Mouse (Mus musculus) forebrain, postnatal 0 days (tissue): Measurements from ENCODE around the gene Map2k3. TPM values are rescaled to one million over a fixed set of nuclear protein-coding genes. Genes with fewer than 3 reads are reported as not detected.

ENCODE experiments used
- ATAC-seq: fragments of 200-750 bp; cut with Nextera tagmentation; 2 replicates; pipeline ENCODE4 v1.8.0; 2017; ENCODE audit warnings: mild to moderate bottlenecking, moderate library complexity
- DNase-seq: peaks from one replicate; pipeline ENCODE4 v3.0.0-alpha.2; 2015
- H3K27ac ChIP-seq: fragments of 300-500 bp; sonication (generic); 2 replicates; pipeline ENCODE4 v1.5.1; 2014; ENCODE audit warnings: low read depth, mild to moderate bottlenecking, antibody characterized with exemption, low read length, moderate library complexity, mixed read lengths
- H3K27me3 ChIP-seq: fragments of 300-500 bp; sonication (generic); 2 replicates; pipeline ENCODE4 v1.6.1; 2014; ENCODE audit warnings: mild to moderate bottlenecking, low read length, mixed read lengths; ENCODE audit not compliant: insufficient read depth
- H3K36me3 ChIP-seq: fragments of 300-500 bp; sonication (generic); 2 replicates; pipeline ENCODE4 v1.6.1; 2014; ENCODE audit warnings: mild to moderate bottlenecking, moderate library complexity; ENCODE audit not compliant: insufficient read depth
- H3K4me1 ChIP-seq: fragments of 300-500 bp; sonication (generic); 2 replicates; pipeline ENCODE4 v1.6.1; 2014; ENCODE audit warnings: antibody characterized with exemption; ENCODE audit not compliant: insufficient read depth
- H3K4me2 ChIP-seq: fragments of 300-500 bp; sonication (generic); 2 replicates; pipeline ENCODE4 v1.6.1; 2014; ENCODE audit warnings: low read depth, mild to moderate bottlenecking, moderate library complexity
- H3K4me3 ChIP-seq: fragments of 300-500 bp; sonication (generic); 2 replicates; pipeline ENCODE4 v1.5.1; 2014; ENCODE audit warnings: low read depth, low read length, mixed read lengths
- H3K9ac ChIP-seq: fragments of 300-500 bp; sonication (generic); 2 replicates; pipeline ENCODE4 v1.6.1; 2014; ENCODE audit warnings: mild to moderate bottlenecking
- H3K9me3 ChIP-seq: fragments of 300-500 bp; sonication (generic); 2 replicates; pipeline ENCODE4 v1.6.1; 2016; ENCODE audit warnings: low read length
- CTCF ChIP-seq: sonication (generic); IDR thresholded peaks from 2 replicates; pipeline ENCODE4 v1.5.1; 2016; ENCODE audit warnings: antibody characterized with exemption, control low read depth, low read depth
- WGBS: fragments of 180-500 bp; shearing (Covaris S2); extraction: QIAGEN DNeasy Blood & Tissue Kit; methylation state at CpG from one replicate; pipeline ENCODE4 v1.1.7; 2014; 5-methylcytosine and 5-hydroxymethylcytosine counted together
- polyA plus RNA-seq: library from polyadenylated mRNA; unstranded; fragments of >200 nt; fragmentation: Nextera tagmentation; extraction: Ambion mirVana; gene quantifications from 2 replicates; pipeline ENCODE4 v1.2.1, GENCODE M21; 2015
- total RNA-seq: library from RNA; depleted of rRNA; stranded (reverse); fragments of >200 nt; gene quantifications from 2 replicates; pipeline ENCODE4 v1.2.3, GENCODE M21; 2014; rRNA removed

Map2k3 gene
- total and polyA plus RNA-seq, 2 experiments from 2014 or later = 10.6 to 20.5 TPM

- DNase-seq = no peak
- no peaks in the 10 kb centered on the region for H3K9me3 ChIP-seq
- WGBS = 10% methylated on average over 8 of the region's 8 CpGs
- no peaks in the 10 kb centered on the region for H3K27me3 ChIP-seq
- TF ChIP-seq CTCF = no peak
- H3K4me1 ChIP-seq = no peaks in the 10 kb centered on the region
- no peak for ATAC-seq
- no peak overlapping the region for H3K9ac ChIP-seq
- H3K27ac ChIP-seq = no peak overlapping the region
- no peaks in the 10 kb centered on the region for H3K36me3 ChIP-seq
- H3K4me3 ChIP-seq = no peak overlapping the region
- no peak overlapping the region for H3K4me2 ChIP-seq
Observed at GRCm38 (mm10) chr11:60976742-60977141, 44.9 kb downstream of the Map2k3 start.

- no peak for TF ChIP-seq CTCF
- Histone ChIP-seq H3K9me3 (no peaks in the 10 kb centered on the region), H3K4me2 (no peak overlapping the region), H3K9ac (no peak overlapping the region), H3K36me3 (no peaks in the 10 kb centered on the region), H3K27ac (no peak overlapping the region), H3K27me3 (no peaks in the 10 kb centered on the region), H3K4me3 (no peak overlapping the region), H3K4me1 (no peaks in the 10 kb centered on the region)
- 50% methylated on average over 3 of the region's 3 CpGs for WGBS
- no peak for ATAC-seq
- no peak for DNase-seq
Observed at GRCm38 (mm10) chr11:60977153-60977552, 45.3 kb downstream of the Map2k3 start.

- no peak for TF ChIP-seq CTCF
- Histone ChIP-seq H3K27ac (no peak overlapping the region), H3K9ac (no peak overlapping the region), H3K27me3 (no peaks in the 10 kb centered on the region), H3K4me3 (no peak overlapping the region), H3K4me2 (no peak overlapping the region), H3K36me3 (no peaks in the 10 kb centered on the region), H3K4me1 (no peaks in the 10 kb centered on the region), H3K9me3 (no peaks in the 10 kb centered on the region)
- ATAC-seq (no peak), DNase-seq (no peak)
- WGBS = 86% methylated on average over 2 of the region's 2 CpGs
Observed at GRCm38 (mm10) chr11:60978658-60979057, 46.8 kb downstream of the Map2k3 start.

GRCm38 (mm10) chr11:60979788-60980187, 48.0 kb downstream of the Map2k3 start:
- DNase-seq (no peak), ATAC-seq (no peak)
- 85% methylated on average over 5 of the region's 5 CpGs for WGBS
- Histone ChIP-seq H3K9ac (no peak overlapping the region), H3K27me3 (no peaks in the 10 kb centered on the region), H3K9me3 (no peaks in the 10 kb centered on the region), H3K4me1 (no peaks in the 10 kb centered on the region), H3K4me2 (no peak overlapping the region), H3K36me3 (no peaks in the 10 kb centered on the region), H3K27ac (no peak overlapping the region), H3K4me3 (no peak overlapping the region)
- no peak for TF ChIP-seq CTCF

- no peak for DNase-seq
- 67% methylated on average over 14 of the region's 14 CpGs for WGBS
- no peak for TF ChIP-seq CTCF
- Histone ChIP-seq H3K27ac (no peak overlapping the region), H3K36me3 (no peaks in the 10 kb centered on the region), H3K4me1 (no peaks in the 10 kb centered on the region), H3K4me3 (no peak overlapping the region), H3K9me3 (no peaks in the 10 kb centered on the region), H3K9ac (no peak overlapping the region), H3K4me2 (no peak overlapping the region), H3K27me3 (no peaks in the 10 kb centered on the region)
- ATAC-seq = no peak
Observed at GRCm38 (mm10) chr11:60981693-60982486, 50.1 kb downstream of the Map2k3 start.

- Histone ChIP-seq H3K4me3 (no peak overlapping the region), H3K4me1 (no peaks in the 10 kb centered on the region), H3K36me3 (no peaks in the 10 kb centered on the region), H3K27me3 (no peaks in the 10 kb centered on the region), H3K9me3 (no peaks in the 10 kb centered on the region), H3K9ac (no peak overlapping the region), H3K4me2 (no peak overlapping the region), H3K27ac (no peak overlapping the region)
- ATAC-seq (peak; percentile 59), DNase-seq (peak; percentile 62)
- 44% methylated on average over 13 of the region's 13 CpGs for WGBS
- no peak for TF ChIP-seq CTCF
Observed at GRCm38 (mm10) chr11:60984912-60985558, 53.2 kb downstream of the Map2k3 start.

- Histone ChIP-seq H3K27ac (no peak overlapping the region), H3K4me1 (no peaks in the 10 kb centered on the region), H3K36me3 (no peaks in the 10 kb centered on the region), H3K4me3 (no peak overlapping the region), H3K9ac (no peak overlapping the region), H3K9me3 (no peaks in the 10 kb centered on the region), H3K27me3 (no peaks in the 10 kb centered on the region), H3K4me2 (no peak overlapping the region)
- DNase-seq (no peak), ATAC-seq (no peak)
- TF ChIP-seq CTCF = no peak
- WGBS = 79% methylated on average over 3 of the region's 3 CpGs
Observed at GRCm38 (mm10) chr11:60990428-60990827, 58.6 kb downstream of the Map2k3 start.

Other genes with a start within 250 kb of the Map2k3 start
- gene Llgl1, start 232.3 kb upstream of the Map2k3 start, total RNA-seq = 27.8 and 32.2 TPM in 2 replicates
- gene Llgl1, start 232.3 kb upstream of the Map2k3 start, polyA plus RNA-seq = 25.3 and 30.1 TPM in 2 replicates
- gene Flii, start 204.8 kb upstream of the Map2k3 start, total RNA-seq = 80.7 and 104 TPM in 2 replicates
- 31.7 and 37.4 TPM in 2 replicates for gene Flii, start 204.8 kb upstream of the Map2k3 start, polyA plus RNA-seq
- 35.7 and 40.4 TPM in 2 replicates for gene Mief2, start 203.6 kb upstream of the Map2k3 start, total RNA-seq
- gene Mief2, start 203.6 kb upstream of the Map2k3 start, polyA plus RNA-seq = 25.4 and 26.5 TPM in 2 replicates
- gene Top3a, start 154.7 kb upstream of the Map2k3 start, total RNA-seq = 9.2 and 11.5 TPM in 2 replicates
- gene Top3a, start 154.7 kb upstream of the Map2k3 start, polyA plus RNA-seq = 2.8 and 3.9 TPM in 2 replicates
- 11.4 and 15.4 TPM in 2 replicates for gene Smcr8, start 154.5 kb upstream of the Map2k3 start, total RNA-seq
- gene Smcr8, start 154.5 kb upstream of the Map2k3 start, polyA plus RNA-seq = 2.6 and 3.2 TPM in 2 replicates
- 6.0 and 6.4 TPM in 2 replicates for gene Shmt1, start 120.3 kb upstream of the Map2k3 start, total RNA-seq
- 7.5 and 7.7 TPM in 2 replicates for gene Shmt1, start 120.3 kb upstream of the Map2k3 start, polyA plus RNA-seq
- 29.1 and 38.2 TPM in 2 replicates for gene Dhrs7b, start 101.4 kb upstream of the Map2k3 start, total RNA-seq
- gene Dhrs7b, start 101.4 kb upstream of the Map2k3 start, polyA plus RNA-seq = 30.9 and 34.6 TPM in 2 replicates
- gene Tmem11, start 52.8 kb upstream of the Map2k3 start, total RNA-seq = 45.1 and 48.7 TPM in 2 replicates
- 57.2 and 58.5 TPM in 2 replicates for gene Tmem11, start 52.8 kb upstream of the Map2k3 start, polyA plus RNA-seq
- 19.2 and 29.7 TPM in 2 replicates for gene Natd1, start 17.3 kb upstream of the Map2k3 start, total RNA-seq
- 17.2 and 18.1 TPM in 2 replicates for gene Natd1, start 17.3 kb upstream of the Map2k3 start, polyA plus RNA-seq
- 7.3 and 8.8 TPM in 2 replicates for gene Kcnj12, start 90.5 kb downstream of the Map2k3 start, total RNA-seq
- gene Kcnj12, start 90.5 kb downstream of the Map2k3 start, polyA plus RNA-seq = 1.7 and 3.1 TPM in 2 replicates
- 1.1 and 4.2 TPM in 2 replicates for gene Tnfrsf13b, start 194.7 kb downstream of the Map2k3 start, total RNA-seq
- 0.83 and 1.4 TPM in 2 replicates for gene Tnfrsf13b, start 194.7 kb downstream of the Map2k3 start, polyA plus RNA-seq
- 545 and 656 TPM in 2 replicates for gene Usp22, start 243.0 kb downstream of the Map2k3 start, total RNA-seq
- 345 and 405 TPM in 2 replicates for gene Usp22, start 243.0 kb downstream of the Map2k3 start, polyA plus RNA-seq